Mouse (Mus musculus): ENCODE measurements around the gene Itpr1. TPM values are rescaled to one million over a fixed set of nuclear protein-coding genes. Genes with fewer than 3 reads are reported as not detected.

Itpr1 gene
- polyA plus RNA-seq, 1 experiment from 2014 or later = 2.3 TPM

DNA sequence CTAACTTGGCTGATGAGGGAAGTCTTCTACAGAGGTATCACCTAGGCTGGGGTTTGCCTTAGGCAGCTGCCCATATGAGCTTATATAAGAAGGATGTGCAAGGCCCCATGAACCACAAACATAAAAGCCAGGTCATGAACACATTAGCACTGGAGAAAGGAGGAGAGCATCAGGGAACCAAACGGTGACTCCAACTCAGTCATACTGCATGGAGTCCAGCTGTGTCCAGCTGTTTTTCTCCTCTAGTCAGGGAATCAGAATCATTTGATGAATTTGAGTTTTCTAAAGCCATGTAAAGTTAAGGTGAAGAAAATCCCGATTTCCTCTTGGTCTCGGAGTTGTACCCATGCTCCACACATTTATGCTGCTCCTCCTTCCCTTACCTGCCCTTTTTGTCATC is 69.7 kb downstream of the Itpr1 start:
- Histone ChIP-seq H3K4me3 (replicated peaks) (no peak overlapping the region), H3K27me3 (no peaks in the 10 kb centered on the region), H3K36me3 (no peaks in the 10 kb centered on the region), H3K9me3 (replicated peaks) (no peaks in the 10 kb centered on the region), H3K4me1 (replicated peaks) (peaks cover 3% of the 10 kb centered on the region), H3K4me2 (no peak overlapping the region), H3K9ac (no peak overlapping the region), H3K27ac (no peak overlapping the region)
- ATAC-seq (ENCODE audit: low read depth) = no peak
- DNase-seq = no peak
- WGBS (ENCODE audit: insufficient replicate concordance) = 68% methylated on average over 3 of the region's 3 CpGs

DNA sequence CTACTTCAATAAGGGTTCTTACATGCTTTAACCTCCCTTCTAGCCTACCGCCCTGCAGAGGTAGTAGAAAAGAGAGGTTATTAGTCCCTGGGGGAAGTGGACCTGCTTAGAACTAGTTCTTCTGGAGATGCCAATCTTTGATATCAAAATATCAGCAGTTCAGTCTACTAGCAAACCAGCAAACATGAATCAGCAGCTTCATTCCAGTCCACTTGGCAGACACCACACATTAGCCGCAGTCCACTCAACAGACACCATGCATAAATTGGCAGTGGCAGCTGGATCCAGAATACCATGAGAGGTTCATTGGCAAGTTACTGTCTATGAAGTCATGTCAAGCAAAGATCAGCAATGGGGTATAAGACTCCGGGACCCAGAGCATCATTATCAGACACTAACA is 71.8 kb downstream of the Itpr1 start:
- Histone ChIP-seq H3K36me3 (no peaks in the 10 kb centered on the region), H3K27me3 (no peaks in the 10 kb centered on the region), H3K4me1 (replicated peaks) (peaks cover 3% of the 10 kb centered on the region), H3K9me3 (replicated peaks) (no peaks in the 10 kb centered on the region), H3K4me2 (no peak overlapping the region), H3K4me3 (replicated peaks) (no peak overlapping the region), H3K27ac (no peak overlapping the region), H3K9ac (no peak overlapping the region)
- 80% methylated on average over 3 of the region's 3 CpGs for WGBS (ENCODE audit: insufficient replicate concordance)
- DNase-seq (no peak), ATAC-seq (ENCODE audit: low read depth) (no peak)

DNA sequence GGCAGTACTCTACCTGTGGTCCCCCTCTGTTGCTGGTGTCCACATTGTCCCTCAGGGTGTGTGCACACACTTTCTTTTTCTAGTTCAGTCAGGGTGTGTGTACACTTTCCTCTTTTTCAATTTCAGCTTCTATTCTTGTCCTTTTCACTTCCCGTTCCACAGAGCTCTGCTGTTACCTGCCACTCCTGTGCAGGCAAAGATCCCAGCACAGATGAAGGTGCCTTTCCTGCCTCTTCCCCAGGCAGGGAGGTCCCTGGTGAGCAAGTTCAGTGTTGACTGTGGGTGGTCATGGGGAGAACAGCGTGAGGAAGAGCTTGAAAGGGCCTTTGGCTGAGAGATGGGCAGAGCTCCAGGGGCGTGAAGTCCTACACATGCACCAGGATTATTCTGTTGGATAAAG is 76.1 kb downstream of the Itpr1 start:
- no peak overlapping the region for H3K27ac ChIP-seq
- WGBS (ENCODE audit: insufficient replicate concordance) = 59% methylated on average over 3 of the region's 3 CpGs
- no peaks in the 10 kb centered on the region for H3K36me3 ChIP-seq
- no peaks in the 10 kb centered on the region for H3K9me3 ChIP-seq (replicated peaks)
- no peak overlapping the region for H3K4me2 ChIP-seq
- DNase-seq = no peak
- H3K4me1 ChIP-seq (replicated peaks) = no peaks in the 10 kb centered on the region; the same call in 1 of the 2 replicates
- no peak for ATAC-seq (ENCODE audit: low read depth)
- no peak overlapping the region for H3K4me3 ChIP-seq (replicated peaks)
- H3K27me3 ChIP-seq = no peaks in the 10 kb centered on the region
- H3K9ac ChIP-seq = no peak overlapping the region

DNA sequence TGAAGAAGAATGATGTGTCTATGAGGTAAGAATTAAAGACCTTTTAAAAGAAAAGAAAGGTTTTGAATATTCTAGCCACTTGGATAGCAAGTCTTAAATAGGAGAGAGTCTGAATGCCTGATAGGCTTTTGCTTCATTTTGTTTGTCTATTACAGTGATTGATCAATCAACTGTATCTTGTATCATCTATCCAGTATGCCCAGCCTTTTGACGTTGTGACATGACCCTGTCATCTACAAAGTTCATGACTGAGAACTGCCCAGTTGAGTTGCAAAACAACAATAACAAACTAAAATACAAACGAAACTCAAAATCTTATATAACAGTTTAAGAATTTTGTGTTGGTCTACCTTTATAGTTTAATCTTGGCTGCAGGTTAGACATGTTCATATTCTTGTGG is 78.1 kb downstream of the Itpr1 start:
- DNase-seq (no peak), ATAC-seq (ENCODE audit: low read depth) (no peak)
- no peak overlapping the region for H3K27ac ChIP-seq
- no peaks in the 10 kb centered on the region for H3K36me3 ChIP-seq
- H3K9ac ChIP-seq = no peak overlapping the region
- no peaks in the 10 kb centered on the region for H3K27me3 ChIP-seq
- H3K4me1 ChIP-seq (replicated peaks) = no peaks in the 10 kb centered on the region; the same call in 1 of the 2 replicates
- H3K4me3 ChIP-seq (replicated peaks) = no peak overlapping the region
- no peaks in the 10 kb centered on the region for H3K9me3 ChIP-seq (replicated peaks)
- 67% methylated on average over 2 of the region's 2 CpGs for WGBS (ENCODE audit: insufficient replicate concordance)
- no peak overlapping the region for H3K4me2 ChIP-seq

DNA sequence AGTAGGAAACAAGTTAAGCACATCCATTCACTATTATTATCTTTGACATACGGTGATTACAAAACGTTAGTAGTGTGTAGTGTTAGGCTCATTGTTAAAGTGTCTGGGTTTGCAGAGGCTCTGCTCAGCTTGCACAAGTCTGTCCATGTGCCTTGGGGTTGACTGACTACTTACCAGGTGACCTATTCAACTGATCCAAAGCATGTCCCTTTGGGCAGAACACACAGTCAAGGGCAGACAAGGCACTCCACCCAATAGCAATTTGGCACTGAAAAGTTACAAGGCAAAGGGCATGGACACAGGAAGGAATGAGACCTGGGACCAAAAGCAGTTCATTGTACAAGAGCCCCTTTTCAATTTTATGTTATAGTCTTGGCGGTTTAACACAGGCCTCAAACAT is 78.7 kb downstream of the Itpr1 start:
- Histone ChIP-seq H3K27me3 (no peaks in the 10 kb centered on the region), H3K27ac (no peak overlapping the region), H3K36me3 (no peaks in the 10 kb centered on the region), H3K4me1 (replicated peaks) (no peaks in the 10 kb centered on the region; the same call in 1 of the 2 replicates), H3K4me3 (replicated peaks) (no peak overlapping the region), H3K4me2 (no peak overlapping the region), H3K9me3 (replicated peaks) (no peaks in the 10 kb centered on the region), H3K9ac (no peak overlapping the region)
- no peak for DNase-seq
- 74% methylated on average over 3 of the region's 3 CpGs for WGBS (ENCODE audit: insufficient replicate concordance)
- no peak for ATAC-seq (ENCODE audit: low read depth)

DNA sequence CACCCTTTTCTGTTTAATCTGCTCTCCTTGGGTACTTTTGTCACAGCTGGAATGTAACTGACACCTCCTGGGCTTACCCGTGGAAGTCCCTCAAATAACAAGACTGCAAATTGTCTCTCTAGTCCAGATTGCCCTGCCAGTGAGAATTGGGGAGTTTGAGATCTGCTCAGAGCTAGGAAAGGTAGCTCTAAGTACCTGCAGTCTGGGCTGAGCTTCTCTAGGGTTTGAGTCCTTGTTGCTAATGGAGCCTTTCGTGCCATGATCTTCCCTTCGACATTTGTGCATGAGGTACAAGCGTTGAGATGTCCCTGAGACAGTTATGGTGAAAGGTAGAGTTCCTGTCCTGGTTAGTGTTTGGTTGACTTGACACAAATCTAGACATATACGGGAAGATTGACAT is 89.0 kb downstream of the Itpr1 start:
- no peaks in the 10 kb centered on the region for H3K27me3 ChIP-seq
- no peak for ATAC-seq (ENCODE audit: low read depth)
- H3K4me2 ChIP-seq = no peak overlapping the region
- H3K36me3 ChIP-seq = no peaks in the 10 kb centered on the region
- no peak overlapping the region for H3K9ac ChIP-seq
- WGBS (ENCODE audit: insufficient replicate concordance) = 74% methylated on average over 5 of the region's 5 CpGs
- H3K9me3 ChIP-seq (replicated peaks) = no peaks in the 10 kb centered on the region
- no peak overlapping the region for H3K27ac ChIP-seq
- DNase-seq = no peak
- H3K4me3 ChIP-seq (replicated peaks) = no peak overlapping the region
- H3K4me1 ChIP-seq (replicated peaks) = peaks cover 22% of the 10 kb centered on the region

DNA sequence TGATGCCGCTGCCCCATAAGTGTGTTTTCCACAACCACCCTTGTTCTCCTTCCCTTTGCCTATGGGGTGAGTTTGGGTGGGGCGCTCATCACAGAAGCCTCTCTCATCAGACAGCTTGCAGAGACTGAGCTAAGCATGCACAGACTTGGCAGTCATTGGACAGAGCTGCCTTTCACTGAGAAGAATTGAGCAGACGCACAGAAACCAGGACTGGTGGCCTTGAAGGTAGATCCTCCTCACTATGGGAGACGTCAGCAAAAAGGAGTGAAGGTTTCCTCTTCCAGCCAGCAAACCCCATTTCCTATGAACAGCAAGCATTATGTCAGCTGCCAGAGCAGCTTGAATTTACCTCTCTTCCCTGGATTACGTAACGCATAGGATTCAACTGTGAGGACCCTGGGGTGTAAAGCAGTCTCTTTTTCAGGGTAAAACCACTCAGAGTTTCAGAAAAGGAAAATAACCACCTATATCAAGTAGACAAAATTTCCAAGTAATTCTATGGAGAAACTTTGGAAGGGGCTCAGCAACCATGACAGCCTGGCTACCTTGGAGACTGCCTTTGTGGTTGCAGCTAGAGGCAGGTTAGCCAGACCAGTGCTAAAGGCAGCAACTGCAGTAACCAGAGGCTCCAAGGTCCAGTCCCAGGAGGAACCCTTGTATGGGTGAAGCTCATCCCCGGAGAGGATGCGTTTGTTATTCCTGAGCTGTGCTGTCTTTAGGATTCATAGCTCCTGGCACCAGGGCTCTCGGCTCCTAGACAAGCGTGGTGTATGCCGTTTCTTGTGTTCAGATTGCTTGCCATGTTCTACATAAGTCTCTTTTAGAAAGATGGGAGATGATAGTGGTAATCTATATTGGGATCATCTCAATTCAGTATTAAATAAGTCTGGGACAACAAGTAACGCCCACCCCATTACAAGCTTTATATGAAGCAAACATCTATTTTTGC is 91.0 kb downstream of the Itpr1 start:
- no peaks in the 10 kb centered on the region for H3K36me3 ChIP-seq
- 73% methylated on average over 12 of the region's 12 CpGs for WGBS (ENCODE audit: insufficient replicate concordance)
- H3K9ac ChIP-seq = no peak overlapping the region
- H3K27me3 ChIP-seq = no peaks in the 10 kb centered on the region
- H3K4me2 ChIP-seq = no peak overlapping the region
- no peak overlapping the region for H3K27ac ChIP-seq
- no peaks in the 10 kb centered on the region for H3K9me3 ChIP-seq (replicated peaks)
- DNase-seq (no peak), ATAC-seq (ENCODE audit: low read depth) (no peak)
- peaks cover 30% of the 10 kb centered on the region for H3K4me1 ChIP-seq (replicated peaks)
- H3K4me3 ChIP-seq (replicated peaks) = no peak overlapping the region

DNA sequence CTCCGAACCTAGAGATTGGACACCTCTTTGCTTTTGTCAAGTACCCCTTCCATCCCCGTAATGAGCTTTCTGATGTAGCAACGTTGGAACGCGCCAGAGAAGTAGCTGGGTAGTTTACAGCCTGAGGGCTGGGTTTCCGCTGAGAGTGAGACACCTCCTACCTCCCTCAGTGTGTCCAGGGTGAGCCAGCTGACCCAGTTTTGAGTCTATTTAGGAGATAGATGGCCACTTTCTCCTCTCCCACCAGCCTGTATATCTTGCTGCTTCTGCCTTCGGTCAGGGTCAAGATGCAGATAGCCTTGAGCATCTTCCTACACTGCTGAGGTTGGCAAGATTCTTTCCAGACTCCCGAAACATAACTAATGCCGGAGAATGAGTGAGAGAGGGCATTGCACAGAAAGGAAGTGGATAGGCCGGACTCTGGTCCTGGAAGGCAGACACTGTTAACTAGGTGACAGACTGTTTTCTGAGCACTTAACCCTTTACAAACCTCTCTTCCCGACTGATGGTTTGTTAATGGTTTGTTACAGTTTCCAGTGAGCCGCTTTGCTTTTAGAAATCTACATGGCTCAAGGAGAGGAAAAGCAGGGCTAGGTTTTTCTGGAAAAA is 92.4 kb downstream of the Itpr1 start:
- Histone ChIP-seq H3K4me2 (peak overlapping the region; percentile 1; the same call in 1 of the 2 replicates), H3K9ac (no peak overlapping the region), H3K9me3 (replicated peaks) (no peaks in the 10 kb centered on the region), H3K4me1 (replicated peaks) (peaks cover 30% of the 10 kb centered on the region), H3K36me3 (no peaks in the 10 kb centered on the region), H3K4me3 (replicated peaks) (no peak overlapping the region), H3K27me3 (no peaks in the 10 kb centered on the region), H3K27ac (0 out of 2 replicates have a peak overlapping the region, but pooled peaks have one; percentile 16)
- ATAC-seq (ENCODE audit: low read depth) = 0 out of 2 replicates have a peak, but pooled peaks have one; percentile 43
- no peak for DNase-seq
- 54% methylated on average over 12 of the region's 12 CpGs for WGBS (ENCODE audit: insufficient replicate concordance)

DNA sequence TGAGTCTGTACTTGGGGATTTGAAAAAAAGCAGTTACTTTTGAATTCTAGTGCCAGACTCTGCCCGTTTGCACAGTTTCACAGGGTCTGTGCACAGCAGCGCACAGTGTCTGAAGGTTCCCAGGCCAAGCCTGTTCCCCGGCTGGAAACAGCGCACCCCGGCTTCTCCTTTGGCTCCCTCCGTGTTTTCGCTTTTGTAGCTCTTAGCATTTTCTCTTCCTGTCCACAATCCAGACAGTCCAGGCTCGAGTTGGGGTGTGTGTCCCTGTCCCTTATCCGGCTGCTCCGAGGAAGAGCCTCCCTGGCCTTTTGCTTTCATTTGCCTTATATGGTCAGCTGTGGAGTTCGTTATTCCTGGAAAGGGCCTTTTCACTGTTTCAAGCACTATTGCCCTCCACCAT is 93.3 kb downstream of the Itpr1 start:
- Histone ChIP-seq H3K4me1 (replicated peaks) (peaks cover 30% of the 10 kb centered on the region), H3K27me3 (no peaks in the 10 kb centered on the region), H3K4me2 (peak overlapping the region; percentile 48), H3K9me3 (replicated peaks) (no peaks in the 10 kb centered on the region), H3K4me3 (replicated peaks) (peak overlapping the region; percentile 41; the same call in 1 of the 2 replicates), H3K27ac (peak overlapping the region; percentile 62), H3K9ac (no peak overlapping the region), H3K36me3 (no peaks in the 10 kb centered on the region)
- DNase-seq (no peak), ATAC-seq (ENCODE audit: low read depth) (no peak)
- WGBS (ENCODE audit: insufficient replicate concordance) = 44% methylated on average over 11 of the region's 11 CpGs

DNA sequence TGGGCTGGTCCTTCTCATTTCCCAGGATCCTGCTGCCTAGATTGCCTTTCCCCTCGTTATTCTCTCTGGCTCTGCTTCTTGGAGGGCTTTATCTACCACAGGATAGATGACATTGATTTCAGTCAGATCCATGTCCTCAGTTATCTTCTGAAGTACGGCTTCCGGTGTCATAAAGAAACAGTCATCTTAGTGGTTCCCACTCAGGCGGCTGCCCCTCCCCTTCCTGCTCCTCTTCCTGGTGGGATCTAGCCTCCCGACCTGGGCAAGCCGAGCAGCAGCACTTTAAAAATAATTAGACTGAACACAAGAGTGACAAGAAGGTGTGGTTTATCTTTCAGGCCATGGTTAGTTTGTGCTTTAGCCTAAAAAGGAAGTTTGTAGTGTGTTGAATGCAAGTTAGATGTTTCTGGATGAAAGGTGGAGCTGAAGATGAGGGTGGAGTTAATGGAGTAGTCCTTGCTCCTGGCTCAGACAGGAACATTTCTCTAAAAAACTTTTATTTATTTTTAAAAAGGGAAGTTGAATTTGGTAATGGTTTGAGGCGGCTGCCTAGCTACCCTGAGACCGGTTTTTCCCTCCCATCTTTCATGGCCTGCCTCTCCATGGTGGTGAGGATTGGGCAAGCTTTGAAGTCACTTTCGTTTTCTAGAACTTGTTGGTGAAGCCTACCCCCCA is 94.2 kb downstream of the Itpr1 start:
- Histone ChIP-seq H3K27ac (peak overlapping the region; percentile 62; the same call in 1 of the 2 replicates), H3K9me3 (replicated peaks) (no peaks in the 10 kb centered on the region), H3K4me2 (peak overlapping the region; percentile 48), H3K9ac (peak overlapping the region; percentile 15; the same call in 1 of the 2 replicates), H3K4me3 (replicated peaks) (peak overlapping the region; percentile 41), H3K36me3 (no peaks in the 10 kb centered on the region), H3K4me1 (replicated peaks) (peaks cover 30% of the 10 kb centered on the region), H3K27me3 (no peaks in the 10 kb centered on the region)
- DNase-seq (peak; percentile 9), ATAC-seq (ENCODE audit: low read depth) (peak; percentile 69)
- 11% methylated on average over 9 of the region's 9 CpGs for WGBS (ENCODE audit: insufficient replicate concordance)

DNA sequence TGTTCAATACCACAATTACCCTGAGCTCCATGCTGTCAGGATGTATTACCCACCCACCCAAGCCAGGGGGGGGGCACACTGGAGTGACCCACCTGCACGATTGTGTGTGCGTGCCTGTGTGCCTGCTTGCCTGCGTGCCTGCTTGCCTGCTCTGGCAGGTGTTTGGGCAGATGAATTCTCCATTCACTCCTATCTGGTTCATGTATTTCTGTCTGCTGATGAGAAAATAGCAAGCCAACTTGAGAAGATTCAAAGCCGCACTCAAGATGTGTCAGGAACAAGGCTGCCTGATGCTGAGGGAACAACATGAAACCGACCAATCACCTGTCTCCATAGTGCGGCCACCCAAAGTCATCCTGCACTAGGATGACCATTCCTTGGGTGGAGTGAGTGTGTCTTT is 94.9 kb downstream of the Itpr1 start:
- Histone ChIP-seq H3K9me3 (replicated peaks) (no peaks in the 10 kb centered on the region), H3K9ac (peak overlapping the region; percentile 15; the same call in 1 of the 2 replicates), H3K4me1 (replicated peaks) (peaks cover 30% of the 10 kb centered on the region), H3K36me3 (no peaks in the 10 kb centered on the region), H3K4me2 (peak overlapping the region; percentile 48), H3K27ac (no peak overlapping the region), H3K27me3 (no peaks in the 10 kb centered on the region), H3K4me3 (replicated peaks) (peak overlapping the region; percentile 41)
- WGBS (ENCODE audit: insufficient replicate concordance) = 86% methylated on average over 6 of the region's 6 CpGs
- no peak for DNase-seq
- no peak for ATAC-seq (ENCODE audit: low read depth)
